Mouse (Mus musculus) common myeloid progenitor, adult 5-6 weeks (primary cell): ENCODE data around the gene Dpf3. TPM values are rescaled to one million over a fixed set of nuclear protein-coding genes. Genes with fewer than 3 reads are reported as not detected.

Experiments used
- ATAC-seq: replicated peaks from 2 replicates; pipeline ENCODE4 v1.8.0; 2016; ENCODE audit warnings: low read depth, mild to moderate bottlenecking, moderate TSS enrichment, inconsistent platforms; ENCODE audit not compliant: poor library complexity, severe bottlenecking
- total RNA-seq: library from RNA; stranded (forward); fragments of 200-1000, 187-1606 nt; gene quantifications from 2 replicates; pipeline ENCODE4 v1.2.3, GENCODE M21; 2017

The Dpf3 gene
- total RNA-seq, 1 experiment from 2014 or later = 13.3 TPM

DNA sequence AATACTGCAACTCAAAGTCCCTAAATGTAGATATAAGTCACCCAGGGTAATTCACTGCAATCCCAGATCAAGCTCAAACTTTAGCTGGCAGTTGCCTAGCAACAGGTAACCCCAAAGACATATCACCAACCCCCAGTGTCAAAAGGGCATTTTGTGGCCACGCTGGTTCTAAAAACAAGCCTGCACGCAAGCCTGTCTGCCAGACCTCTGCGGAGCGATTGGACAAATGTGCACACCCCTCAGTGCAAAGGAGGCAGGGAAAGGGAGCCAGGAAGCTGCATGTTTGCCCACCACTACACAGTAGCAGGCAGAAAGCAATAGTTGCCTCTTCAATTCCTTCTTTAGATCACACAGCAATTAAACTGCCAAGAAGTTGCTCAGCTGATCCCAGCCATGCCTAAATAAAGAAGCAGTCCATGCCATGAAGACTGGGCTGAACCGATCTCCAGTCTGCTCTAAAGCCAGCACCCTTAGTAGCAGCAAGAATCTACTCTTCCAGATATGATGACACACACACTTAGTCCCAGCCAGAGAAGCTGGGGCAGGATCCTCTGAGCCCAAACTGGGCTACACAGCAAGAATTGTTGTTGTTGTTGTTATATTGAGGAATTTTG is 13.4 kb downstream of the Dpf3 start:
- ATAC-seq = peak; percentile 25; the same call in 1 of the 2 replicates

DNA sequence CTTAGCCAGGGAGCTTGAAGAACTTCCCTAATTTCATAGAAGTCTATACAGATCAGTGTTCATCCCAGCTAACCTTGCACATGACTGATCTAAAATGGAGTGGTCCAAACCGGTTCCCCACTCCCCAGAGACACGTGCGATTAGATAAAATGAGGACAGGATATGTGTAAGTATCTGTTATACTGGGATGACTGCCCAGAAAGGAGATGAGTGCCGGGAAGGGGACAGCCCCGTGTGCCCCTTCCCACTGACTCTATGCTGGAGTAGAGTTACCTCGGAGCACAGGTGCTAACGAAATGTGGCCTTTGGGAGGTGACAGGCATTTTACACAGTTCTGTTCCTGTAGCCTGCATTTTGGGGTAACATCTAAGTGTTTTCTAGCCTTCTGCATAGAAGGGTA is 15.8 kb downstream of the Dpf3 start:
- no peak for ATAC-seq

GRCm38 (mm10) chr12:83470085-83470484 is 17.4 kb downstream of the Dpf3 start:
- ATAC-seq = no peak

DNA sequence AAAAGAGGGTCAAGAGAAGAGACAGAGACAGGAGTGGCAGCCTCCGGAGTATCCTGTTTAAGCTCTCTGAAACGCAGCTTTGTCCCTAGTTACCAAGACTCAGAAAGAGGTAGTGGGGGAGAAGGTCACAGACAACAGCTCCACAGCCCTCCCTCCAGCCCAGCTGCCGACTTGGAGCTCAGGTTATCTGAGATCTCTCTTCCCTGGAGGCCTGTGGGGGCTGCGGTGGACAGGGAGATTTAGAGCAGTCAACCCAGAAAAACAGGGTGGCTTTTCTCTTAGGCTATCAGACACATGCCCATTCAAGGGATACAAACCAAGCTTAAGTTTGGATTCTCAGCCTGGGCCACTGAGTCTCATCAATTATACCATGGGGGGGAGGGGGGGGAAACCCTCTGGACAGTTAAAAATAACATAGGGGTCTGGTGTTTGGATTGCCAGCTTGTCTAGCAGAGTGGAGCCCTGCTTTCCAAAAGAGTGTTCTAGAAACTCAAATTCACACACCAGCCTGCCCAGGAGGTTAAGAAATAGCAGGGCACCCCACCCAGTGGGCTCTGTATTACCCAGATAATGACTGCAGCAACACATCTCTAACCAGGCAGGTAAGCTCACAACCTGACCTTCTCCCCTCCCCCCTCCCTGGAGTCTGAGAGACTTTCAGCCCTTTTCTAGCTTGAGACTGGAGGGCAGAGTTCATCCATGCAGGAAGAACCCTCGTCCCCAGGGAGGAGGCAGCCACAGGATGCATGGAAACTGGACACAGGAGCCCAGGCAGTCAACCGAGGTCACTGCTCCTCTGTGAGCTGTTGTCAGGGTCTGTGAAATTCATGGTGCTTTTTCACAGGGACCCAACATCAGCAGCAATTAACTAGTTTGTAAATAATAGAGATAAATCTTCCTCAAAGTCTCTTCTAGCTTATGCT is 20.7 kb downstream of the Dpf3 start:
- no peak for ATAC-seq

DNA sequence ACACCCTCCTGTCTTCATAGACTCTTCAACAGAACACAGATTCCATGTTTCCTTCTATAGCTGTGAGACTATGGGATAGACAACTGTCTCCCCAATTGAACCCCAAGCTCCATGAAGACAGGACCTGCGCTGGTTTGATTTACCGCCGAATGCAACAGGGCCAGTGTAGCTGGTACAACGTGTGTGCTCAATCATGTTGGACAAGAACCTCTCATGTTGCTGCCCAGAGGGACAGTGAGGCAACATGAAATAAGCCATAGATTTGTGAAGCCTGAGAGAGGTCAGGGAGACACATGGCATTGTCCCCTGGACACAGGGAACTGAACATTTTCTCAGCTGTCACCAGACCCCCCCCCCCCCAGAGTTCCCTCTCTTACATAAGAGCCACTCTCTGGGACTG is 21.5 kb downstream of the Dpf3 start:
- ATAC-seq = no peak

GRCm38 (mm10) chr12:83460272-83460671 is 27.2 kb downstream of the Dpf3 start:
- ATAC-seq = no peak

DNA sequence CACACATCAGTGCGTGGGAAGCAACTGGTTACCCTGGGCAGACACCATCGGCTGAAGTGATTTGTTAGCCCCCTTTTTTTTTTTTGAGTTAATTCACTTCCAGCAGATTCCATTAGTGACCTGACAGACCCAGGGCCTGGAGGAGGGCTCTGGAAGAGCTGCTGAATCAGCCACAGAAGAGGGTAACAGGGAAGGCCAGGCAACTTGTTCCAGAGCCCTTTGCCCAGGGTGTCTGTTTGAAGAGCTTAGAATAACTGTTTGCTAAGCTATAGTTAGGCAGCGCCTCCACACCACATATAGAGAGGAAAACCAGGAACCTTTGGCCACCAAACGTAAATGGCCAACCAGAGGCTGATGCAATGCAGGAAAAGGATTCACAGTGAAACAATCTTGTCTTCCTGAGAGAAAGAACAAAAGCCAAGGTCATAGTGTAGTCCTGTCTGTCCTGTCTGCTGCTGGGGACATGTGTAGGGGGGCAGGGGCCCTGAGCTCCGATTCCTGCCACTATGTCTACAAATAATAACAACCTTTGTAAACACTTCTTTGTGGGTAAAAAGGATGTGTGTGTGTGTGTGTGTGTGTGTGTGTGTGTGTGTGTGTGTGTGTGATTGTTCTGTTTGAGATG is 32.7 kb downstream of the Dpf3 start:
- ATAC-seq = no peak

DNA sequence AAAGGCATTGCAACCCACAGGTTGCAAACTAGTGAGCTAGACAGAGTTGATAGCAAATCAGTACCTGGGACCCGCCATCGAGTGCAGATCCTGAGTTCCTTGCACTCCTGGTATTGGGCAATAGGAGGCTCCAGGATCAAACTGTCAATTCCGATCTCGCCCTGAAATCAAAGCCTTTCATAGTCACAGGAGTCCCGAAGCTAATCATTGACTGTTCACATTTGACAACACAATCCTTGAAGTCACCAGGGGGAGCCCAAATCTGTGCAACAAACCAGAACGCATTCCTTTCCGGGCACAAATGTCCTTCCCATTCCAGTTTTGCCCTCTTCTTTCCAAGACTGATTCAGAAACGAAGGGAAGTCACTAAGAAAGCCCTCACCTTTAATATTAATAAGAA is 35.7 kb downstream of the Dpf3 start:
- no peak for ATAC-seq

DNA sequence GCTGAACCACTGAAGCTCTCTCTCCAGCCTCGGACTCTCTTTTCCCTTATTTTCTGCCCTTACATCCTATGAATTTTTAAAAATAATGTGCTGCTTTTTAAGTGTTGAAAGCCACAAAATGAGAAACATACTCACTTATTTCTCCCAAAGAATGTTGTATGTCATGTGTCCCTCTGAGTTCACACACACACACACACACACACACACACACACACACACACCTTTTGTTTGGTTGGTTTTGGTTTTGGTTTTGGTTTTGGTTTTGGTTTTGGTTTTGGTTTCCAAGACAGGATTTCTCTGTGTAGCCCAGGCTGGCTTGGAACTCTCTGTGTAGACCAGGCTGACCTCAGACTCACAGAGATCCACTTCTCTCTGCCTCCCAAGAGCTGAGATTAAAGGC is 37.0 kb downstream of the Dpf3 start:
- no peak for ATAC-seq

DNA sequence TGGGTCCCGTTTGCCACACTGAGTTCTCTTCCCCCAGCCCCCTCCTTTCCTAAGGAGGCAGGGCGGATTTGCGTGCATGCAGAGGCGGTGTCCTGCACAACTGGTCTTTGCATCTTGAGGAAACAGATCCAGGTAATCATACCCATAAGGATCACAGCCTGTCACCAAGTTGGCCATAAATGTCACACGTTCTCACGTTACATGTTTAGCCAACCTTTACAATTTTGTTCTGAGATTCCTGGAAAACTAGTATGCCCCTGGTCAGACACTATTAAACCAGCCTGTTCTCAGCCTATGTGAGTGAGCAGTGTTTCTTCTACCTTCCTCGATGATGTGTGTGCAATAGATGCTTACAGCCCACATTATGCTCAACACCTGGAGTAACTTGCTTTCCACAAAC is 38.3 kb downstream of the Dpf3 start:
- ATAC-seq = no peak

DNA sequence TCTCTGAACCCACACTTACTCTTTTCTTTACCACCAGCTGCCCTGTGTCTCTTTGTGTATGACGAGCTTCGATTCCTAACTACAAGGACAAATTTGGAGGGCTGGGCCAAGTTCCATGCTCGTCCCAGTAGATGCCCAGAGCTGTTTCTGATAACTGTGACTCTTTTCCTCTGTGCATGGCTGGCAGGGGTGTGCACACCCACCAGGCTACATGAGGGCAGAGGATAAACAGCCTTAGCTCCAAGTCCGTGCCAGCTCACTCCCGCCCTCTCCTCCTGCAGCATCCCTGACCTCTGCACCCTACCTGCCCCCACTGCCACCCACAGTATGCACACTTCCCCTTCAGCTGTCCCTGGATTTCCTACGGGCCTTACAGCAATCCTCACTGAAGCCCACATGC is 41.9 kb downstream of the Dpf3 start:
- ATAC-seq = no peak

- no peak for ATAC-seq
These were observed 43.1 kb downstream of the Dpf3 start for GRCm38 (mm10) chr12:83444448-83444847.

GRCm38 (mm10) chr12:83438002-83438401 is 49.5 kb downstream of the Dpf3 start:
- ATAC-seq = peak; percentile 85

- ATAC-seq = peak; percentile 40; the same call in 1 of the 2 replicates
These were observed 53.4 kb downstream of the Dpf3 start for GRCm38 (mm10) chr12:83433987-83434698.

- ATAC-seq = no peak
These were observed 54.1 kb downstream of the Dpf3 start for GRCm38 (mm10) chr12:83433436-83433835.

- no peak for ATAC-seq
These were observed 57.3 kb downstream of the Dpf3 start for GRCm38 (mm10) chr12:83430207-83430606.

DNA sequence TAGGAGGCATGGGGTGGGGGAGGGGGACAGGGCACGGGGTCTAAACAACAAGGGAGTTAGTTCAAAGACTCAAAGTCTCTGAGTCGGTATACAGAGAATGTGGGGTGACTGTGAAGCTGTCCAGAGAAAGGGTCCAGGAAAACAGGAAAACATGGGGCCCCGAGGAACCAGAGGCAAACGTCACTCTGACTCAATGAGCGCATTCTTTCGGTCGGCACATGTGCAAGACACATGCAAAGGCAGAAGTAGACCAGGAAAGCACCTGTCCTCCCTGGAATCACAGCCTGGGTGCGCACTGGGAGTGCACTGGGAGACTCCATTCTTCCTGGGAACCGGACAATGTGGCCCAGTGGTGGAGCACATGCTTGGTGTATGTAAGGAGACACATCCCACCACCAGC is 59.5 kb downstream of the Dpf3 start:
- ATAC-seq = no peak

DNA sequence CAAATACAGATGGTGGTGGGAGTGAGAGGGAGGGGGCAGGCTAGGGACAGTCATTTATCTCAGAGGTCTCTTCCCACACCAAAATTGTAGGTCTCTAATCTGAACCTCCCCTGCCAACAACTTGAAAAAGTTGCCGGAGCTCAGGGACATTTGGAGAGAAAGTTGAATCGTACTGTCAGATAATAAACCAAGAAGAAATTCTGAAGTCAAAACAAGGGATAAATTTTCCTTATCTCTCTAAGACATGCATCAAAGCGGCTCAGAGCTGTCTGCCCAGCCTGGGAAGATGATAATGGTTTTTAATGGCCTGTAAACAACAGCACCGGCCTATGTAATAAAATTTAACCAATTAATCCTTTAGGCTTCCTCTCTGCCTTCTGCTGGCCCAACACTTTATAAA is 59.9 kb downstream of the Dpf3 start:
- ATAC-seq = peak; percentile 51

- no peak for ATAC-seq
These were observed 61.2 kb downstream of the Dpf3 start for GRCm38 (mm10) chr12:83426326-83426725.

GRCm38 (mm10) chr12:83425736-83426135 is 61.8 kb downstream of the Dpf3 start:
- no peak for ATAC-seq
